Mouse (Mus musculus) megakaryocyte, embryonic 14.5 days (primary cell): ENCODE measurements around the gene Neurog2.

Experiments
- FLI1 ChIP-seq: IDR thresholded peaks from 2 replicates; pipeline ENCODE4 v1.6.1; 2012; ENCODE audit warnings: low read length, inconsistent platforms, mixed read lengths
- GATA1 ChIP-seq: IDR thresholded peaks from 3 replicates; pipeline ENCODE4 v1.6.1; 2012; ENCODE audit warnings: mixed read lengths, low read length, inconsistent platforms, borderline replicate concordance

DNA sequence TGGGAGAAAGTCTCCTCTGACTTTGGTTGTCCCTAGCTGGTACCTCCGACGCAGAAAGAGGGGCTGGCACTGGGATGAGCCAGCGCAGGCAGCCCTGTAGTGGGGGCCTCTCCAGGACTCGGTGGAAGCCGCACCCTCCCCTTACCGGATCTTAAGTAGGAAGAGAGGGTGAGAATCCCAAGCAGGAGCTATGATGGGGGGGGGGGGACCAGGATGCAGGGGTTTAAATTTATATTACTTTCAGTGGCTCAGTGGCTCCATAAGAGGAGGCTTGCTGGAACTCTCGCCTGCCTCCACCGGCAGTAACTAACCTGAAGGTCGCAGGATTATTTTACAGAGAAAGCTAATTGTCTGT is 5.0 kb upstream of the Neurog2 start:
- TF ChIP-seq GATA1 (no peak), FLI1 (no peak)
